Mouse (Mus musculus) embryonic facial prominence, embryonic 14.5 days (tissue): ENCODE data around the gene Ptpru. TPM values are rescaled to one million over a fixed set of nuclear protein-coding genes. Genes with fewer than 3 reads are reported as not detected.

Source experiments
- ATAC-seq: fragments of 200-750 bp; cut with Nextera tagmentation; 2 replicates; pipeline ENCODE4 v1.8.0; 2017; ENCODE audit warnings: low read depth, moderate number of reproducible peaks, moderate TSS enrichment
- DNase-seq: peaks from one replicate; pipeline ENCODE4 v3.0.0-alpha.2; 2015; ENCODE audit warnings: low spot score
- H3K27ac ChIP-seq: fragments of 300-500 bp; sonication (generic); replicated peaks from 2 replicates; pipeline ENCODE4 v1.5.1; 2014; ENCODE audit warnings: low read depth, mild to moderate bottlenecking, low read length, moderate library complexity
- H3K27me3 ChIP-seq: fragments of 300-500 bp; sonication (generic); replicated peaks from 2 replicates; pipeline ENCODE4 v1.6.1; 2014; ENCODE audit warnings: low read length; ENCODE audit not compliant: control insufficient read depth, insufficient read depth
- H3K36me3 ChIP-seq: fragments of 300-500 bp; sonication (generic); 2 replicates; pipeline ENCODE4 v1.6.1; 2014; ENCODE audit warnings: low read length, mixed read lengths; ENCODE audit not compliant: control insufficient read depth, insufficient read depth
- H3K4me1 ChIP-seq: fragments of 300-500 bp; sonication (generic); 2 replicates; pipeline ENCODE4 v1.6.1; 2014; ENCODE audit warnings: antibody characterized with exemption, low read length; ENCODE audit not compliant: control insufficient read depth, insufficient read depth
- H3K4me2 ChIP-seq: fragments of 300-500 bp; sonication (generic); 2 replicates; pipeline ENCODE4 v1.6.1; 2014; ENCODE audit warnings: low read depth, mild to moderate bottlenecking, low read length, moderate library complexity, mixed read lengths
- H3K4me3 ChIP-seq: fragments of 300-500 bp; sonication (generic); 2 replicates; pipeline ENCODE4 v1.5.1; 2014; ENCODE audit warnings: low read depth, mild to moderate bottlenecking, low read length
- H3K9ac ChIP-seq: fragments of 300-500 bp; sonication (generic); 2 replicates; pipeline ENCODE4 v1.6.1; 2014; ENCODE audit warnings: low read depth, mild to moderate bottlenecking, low read length, moderate library complexity, mixed read lengths
- H3K9me3 ChIP-seq: fragments of 300-500 bp; sonication (generic); 2 replicates; pipeline ENCODE4 v1.6.1; 2016; ENCODE audit warnings: low read length; ENCODE audit not compliant: control insufficient read depth
- WGBS: fragments of 180-500 bp; shearing (Covaris S2); extraction: QIAGEN DNeasy Blood & Tissue Kit; methylation state at CpG from one replicate; pipeline ENCODE4 v1.1.7; 2014; 5-methylcytosine and 5-hydroxymethylcytosine counted together
- polyA plus RNA-seq: library from polyadenylated mRNA; unstranded; fragments of >200 nt; fragmentation: Nextera tagmentation; extraction: Ambion mirVana; gene quantifications from 2 replicates; pipeline ENCODE4 v1.2.1, GENCODE M21; 2014

Gene Ptpru
- polyA plus RNA-seq, 1 experiment from 2014 or later: 21.6 TPM

DNA sequence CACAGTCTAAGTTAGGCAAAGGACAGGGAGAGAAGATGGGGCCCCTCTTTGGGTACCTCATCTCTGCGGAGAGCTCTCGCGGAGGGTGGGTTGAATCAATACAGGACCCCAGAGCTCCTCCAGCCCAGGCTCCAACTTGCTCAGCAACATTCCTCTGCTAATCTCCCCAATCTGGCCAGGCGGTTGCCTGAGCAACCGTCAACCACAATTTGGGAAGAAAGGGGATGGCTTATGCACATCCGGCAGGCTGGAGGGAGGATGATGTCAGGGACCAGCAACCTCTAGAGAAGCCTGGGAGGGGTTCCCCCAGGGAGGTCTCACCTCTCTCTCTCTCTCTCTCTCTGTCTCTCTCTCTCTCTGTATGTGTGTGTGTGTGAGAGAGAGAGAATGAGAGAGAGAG is 11.2 kb downstream of the Ptpru start:
- peak overlapping the region; percentile 26; the same call in 1 of the 2 replicates for H3K4me2 ChIP-seq
- no peak overlapping the region for H3K4me3 ChIP-seq
- peak; percentile 95 for DNase-seq
- H3K4me1 ChIP-seq: peaks cover 27% of the 10 kb centered on the region
- no peaks in the 10 kb centered on the region for H3K36me3 ChIP-seq
- H3K9ac ChIP-seq: no peak overlapping the region
- H3K9me3 ChIP-seq: no peaks in the 10 kb centered on the region
- WGBS: 0% methylated on average over 6 of the region's 6 CpGs
- ATAC-seq: peak; percentile 92
- no peaks in the 10 kb centered on the region for H3K27me3 ChIP-seq
- H3K27ac ChIP-seq: peak overlapping the region; percentile 81

GRCm38 (mm10) chr4:131825830-131826229 is 12.3 kb downstream of the Ptpru start:
- peak overlapping the region; percentile 81 for H3K27ac ChIP-seq
- no peak overlapping the region for H3K4me2 ChIP-seq
- H3K9me3 ChIP-seq: no peaks in the 10 kb centered on the region
- no peak for DNase-seq
- H3K4me1 ChIP-seq: peaks cover 36% of the 10 kb centered on the region
- no peak overlapping the region for H3K4me3 ChIP-seq
- no peak for ATAC-seq
- H3K36me3 ChIP-seq: no peaks in the 10 kb centered on the region
- WGBS: 43% methylated on average over 7 of the region's 8 CpGs
- no peak overlapping the region for H3K9ac ChIP-seq
- H3K27me3 ChIP-seq: no peaks in the 10 kb centered on the region

GRCm38 (mm10) chr4:131824939-131825338 is 13.1 kb downstream of the Ptpru start:
- H3K36me3 ChIP-seq: no peaks in the 10 kb centered on the region
- H3K9ac ChIP-seq: no peak overlapping the region
- no peak for ATAC-seq
- H3K4me2 ChIP-seq: no peak overlapping the region
- no peak overlapping the region for H3K4me3 ChIP-seq
- H3K27ac ChIP-seq: peak overlapping the region; percentile 56
- 31% methylated on average over 3 of the region's 3 CpGs for WGBS
- DNase-seq: no peak
- H3K4me1 ChIP-seq: peaks cover 36% of the 10 kb centered on the region
- H3K27me3 ChIP-seq: no peaks in the 10 kb centered on the region
- H3K9me3 ChIP-seq: no peaks in the 10 kb centered on the region

DNA sequence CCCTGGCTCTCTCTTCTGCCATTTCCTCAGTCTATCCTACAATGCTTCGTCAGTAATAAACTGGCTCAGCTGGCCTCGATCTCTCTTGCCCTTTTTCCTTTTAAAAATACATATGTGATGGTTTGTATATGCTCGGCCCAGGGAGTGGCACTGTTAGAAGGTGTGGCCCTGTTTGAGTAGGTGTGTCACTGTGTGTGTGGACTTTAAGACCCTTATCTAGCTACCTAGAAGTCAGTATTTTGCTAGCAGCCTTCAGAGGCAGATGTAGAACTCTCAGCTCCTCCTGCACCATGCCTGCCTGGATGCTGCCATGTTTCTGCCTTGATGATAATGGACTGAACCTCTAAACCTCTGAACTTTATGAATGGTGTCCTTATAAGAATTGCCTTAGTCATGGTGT is 15.5 kb downstream of the Ptpru start:
- ATAC-seq: no peak
- no peak for DNase-seq
- Histone ChIP-seq H3K9ac (no peak overlapping the region), H3K27me3 (no peaks in the 10 kb centered on the region), H3K4me1 (peaks cover 35% of the 10 kb centered on the region), H3K36me3 (no peaks in the 10 kb centered on the region), H3K27ac (no peak overlapping the region), H3K4me2 (no peak overlapping the region), H3K4me3 (no peak overlapping the region), H3K9me3 (no peaks in the 10 kb centered on the region)
- 91% methylated on average over 3 of the region's 3 CpGs for WGBS

GRCm38 (mm10) chr4:131821161-131821731 is 16.8 kb downstream of the Ptpru start:
- Histone ChIP-seq H3K9ac (no peak overlapping the region), H3K36me3 (0 out of 2 replicates have a peak, but pooled peaks cover 5% of the 10 kb centered on the region), H3K4me1 (peaks cover 22% of the 10 kb centered on the region), H3K4me3 (no peak overlapping the region), H3K27me3 (no peaks in the 10 kb centered on the region), H3K4me2 (no peak overlapping the region), H3K27ac (no peak overlapping the region; the same call in 1 of the 2 replicates), H3K9me3 (no peaks in the 10 kb centered on the region)
- DNase-seq (peak; percentile 68), ATAC-seq (peak; percentile 60)
- 32% methylated on average over 15 of the region's 16 CpGs for WGBS

GRCm38 (mm10) chr4:131818926-131819325 is 19.2 kb downstream of the Ptpru start:
- Histone ChIP-seq H3K9me3 (no peaks in the 10 kb centered on the region), H3K4me1 (peaks cover 9% of the 10 kb centered on the region; the same call in 1 of the 2 replicates), H3K4me3 (no peak overlapping the region), H3K4me2 (no peak overlapping the region), H3K36me3 (0 out of 2 replicates have a peak, but pooled peaks cover 5% of the 10 kb centered on the region), H3K27ac (no peak overlapping the region), H3K27me3 (no peaks in the 10 kb centered on the region), H3K9ac (no peak overlapping the region)
- DNase-seq: no peak
- WGBS: 67% methylated on average over 21 of the region's 23 CpGs
- no peak for ATAC-seq

DNA sequence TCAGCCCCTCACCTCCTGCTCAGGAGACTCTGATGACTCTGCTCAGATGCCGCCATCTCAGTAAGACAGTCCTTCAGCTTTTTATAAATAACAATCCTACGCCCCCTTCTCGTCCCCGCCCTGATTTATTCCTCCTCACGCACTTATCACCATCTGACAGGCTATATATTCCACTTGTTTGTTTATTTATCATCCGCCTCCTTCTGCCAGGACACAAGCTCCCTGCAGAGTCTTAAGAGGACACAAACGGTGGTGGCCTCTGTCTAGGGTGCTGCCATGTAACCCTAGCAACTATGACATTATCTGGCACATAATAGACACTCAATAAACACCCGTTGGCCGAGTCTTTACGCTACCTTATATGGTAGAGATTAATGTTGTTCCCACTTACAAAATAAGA is 22.3 kb downstream of the Ptpru start:
- WGBS: 80% methylated on average over 10 of the region's 10 CpGs
- DNase-seq: no peak

DNA sequence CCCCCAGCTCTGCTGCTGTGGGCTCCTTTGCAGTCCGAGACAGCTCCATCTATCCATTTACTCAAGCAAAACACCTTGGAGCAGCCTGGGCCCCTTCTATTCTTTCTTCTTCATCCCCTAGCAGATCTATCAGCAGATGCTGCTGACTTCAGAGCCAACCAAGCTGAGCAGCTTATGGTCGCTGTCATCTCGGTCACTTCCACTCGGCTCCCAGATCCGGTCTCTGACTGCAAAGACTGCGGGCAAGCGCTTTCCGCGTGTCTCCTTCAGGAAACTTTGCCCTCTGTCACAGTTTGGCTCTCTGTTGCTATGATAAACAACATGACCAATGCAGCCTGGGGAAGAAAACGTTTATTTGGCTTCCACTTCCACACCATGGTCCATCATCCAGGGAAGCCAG is 23.2 kb downstream of the Ptpru start:
- Histone ChIP-seq H3K4me2 (no peak overlapping the region), H3K9me3 (no peaks in the 10 kb centered on the region), H3K27me3 (no peaks in the 10 kb centered on the region), H3K4me1 (no peaks in the 10 kb centered on the region), H3K27ac (no peak overlapping the region), H3K9ac (no peak overlapping the region), H3K36me3 (0 out of 2 replicates have a peak, but pooled peaks cover 5% of the 10 kb centered on the region), H3K4me3 (no peak overlapping the region)
- 86% methylated on average over 10 of the region's 10 CpGs for WGBS
- ATAC-seq: no peak
- DNase-seq: no peak

More for the DNA sequence above, 22.3 kb downstream of the Ptpru start:
- no peak overlapping the region for H3K4me2 ChIP-seq
- 0 out of 2 replicates have a peak, but pooled peaks cover 5% of the 10 kb centered on the region for H3K36me3 ChIP-seq
- no peak overlapping the region for H3K27ac ChIP-seq
- no peaks in the 10 kb centered on the region for H3K9me3 ChIP-seq
- no peaks in the 10 kb centered on the region for H3K4me1 ChIP-seq
- no peaks in the 10 kb centered on the region for H3K27me3 ChIP-seq
- no peak for ATAC-seq
- H3K4me3 ChIP-seq: no peak overlapping the region
- H3K9ac ChIP-seq: no peak overlapping the region

GRCm38 (mm10) chr4:131813798-131814197 is 24.3 kb downstream of the Ptpru start:
- H3K27me3 ChIP-seq: no peaks in the 10 kb centered on the region
- H3K9ac ChIP-seq: no peak overlapping the region
- H3K4me3 ChIP-seq: no peak overlapping the region
- no peak overlapping the region for H3K4me2 ChIP-seq
- H3K36me3 ChIP-seq: 0 out of 2 replicates have a peak, but pooled peaks cover 5% of the 10 kb centered on the region
- WGBS: 87% methylated on average over 7 of the region's 7 CpGs
- no peaks in the 10 kb centered on the region for H3K4me1 ChIP-seq
- H3K27ac ChIP-seq: no peak overlapping the region
- DNase-seq (no peak), ATAC-seq (no peak)
- no peaks in the 10 kb centered on the region for H3K9me3 ChIP-seq
